Mouse (Mus musculus) cerebellum, adult 2 months (tissue): ENCODE results near the gene Ccdc6.

ENCODE experiments used
- CTCF ChIP-seq: fragments of 200-500 bp; IDR thresholded peaks from 2 replicates; pipeline ENCODE4 v1.5.1; 2011; ENCODE audit warnings: low read depth, mild to moderate bottlenecking, control low read depth, low read length, moderate library complexity, borderline replicate concordance; ENCODE audit not compliant: insufficient read depth
- POLR2A ChIP-seq: fragments of 200-500 bp; IDR thresholded peaks from 2 replicates; pipeline ENCODE4 v1.6.1; 2011; ENCODE audit warnings: low read length, control low read depth, borderline replicate concordance; ENCODE audit not compliant: insufficient read depth

- no peak for TF ChIP-seq CTCF
- no peak for TF ChIP-seq POLR2A
These were observed 127.7 kb downstream of the Ccdc6 start for GRCm38 (mm10) chr10:70224571-70224970.
